In the genomic region with DNA sequence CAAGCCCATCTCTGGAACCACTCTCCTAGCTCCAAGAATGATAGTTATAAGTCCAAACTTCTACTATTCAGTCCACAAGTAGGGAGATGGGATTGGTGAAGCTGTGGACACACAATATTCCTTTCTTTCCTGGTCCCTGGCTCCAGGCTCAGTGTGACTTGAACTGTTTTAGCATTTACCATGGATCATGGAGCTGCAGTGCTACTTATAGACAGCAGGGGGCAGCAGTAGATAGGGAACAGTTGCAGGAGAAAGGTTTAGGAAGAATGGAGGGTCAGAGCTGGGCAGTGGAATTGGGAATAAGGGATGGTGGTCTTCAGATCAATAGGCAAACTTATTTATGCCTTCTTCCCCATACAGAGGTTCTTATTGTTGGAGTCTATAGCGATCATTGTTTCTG, we compare ENCODE assay signal across 8 mouse cellular contexts. TPM values are rescaled to one million over a fixed set of nuclear protein-coding genes. Genes with fewer than 3 reads are reported as not detected.
A peak's percentile ranks its signal among the peaks of the same experiment; 100 is the strongest.
DNase-seq lines count a peak whose midpoint lies in the region; ATAC-seq and TF ChIP-seq lines count a peak whose summit lies in the region.

No protein-coding gene starts in this region.

- H3K4me1 ChIP-seq in hindbrain, embryonic 14.5 days (replicated peaks; ENCODE audit: control insufficient read depth, insufficient read depth, low read length): peaks cover 35% of the 10 kb centered on the region
- H3K4me1 ChIP-seq in hindbrain, embryonic 12.5 days: peaks cover 38% of the 10 kb centered on the region
- H3K4me1 ChIP-seq in ES-E14 (ENCODE audit: control insufficient read depth in 2 of 2, insufficient read depth in 2 of 2, low read length in 2 of 2, poor library complexity in 1 of 2): peaks cover 1 to 5% of the 10 kb centered on the region in 2 experiments; a peak in 2 of 4 replicates
- no peaks in the 10 kb centered on the region; the same call in none of the 2 replicates for H3K4me1 ChIP-seq in cerebellum, adult 2 months (ENCODE audit: control insufficient read depth, insufficient read depth, low read length)

- in situ Hi-C loops in ES-E14 (cut with MboI; ENCODE audit: low sequenced_read_pairs in 2 of 2, unreplicated experiment in 2 of 2): loop anchor here (5.0 to 10.0 kb wide), 3 partner anchors 99 to 239 kb away; a partner anchor contains a TSS

- H3K27me3 ChIP-seq in hindbrain, embryonic 14.5 days (ENCODE audit: control insufficient read depth, insufficient read depth, low read length): no peaks in the 10 kb centered on the region
- no peaks in the 10 kb centered on the region for H3K27me3 ChIP-seq in hindbrain, embryonic 12.5 days
- H3K27me3 ChIP-seq in cerebellum, adult 2 months (ENCODE audit: control insufficient read depth, insufficient read depth, low read length): no peaks in the 10 kb centered on the region

- no peak for ATAC-seq in hindbrain, embryonic 14.5 days (ENCODE audit: low FRiP score)
- no peak for ATAC-seq in hindbrain, embryonic 12.5 days (ENCODE audit: low FRiP score)

- 0 out of 2 replicates have a peak, but pooled peaks cover 5% of the 10 kb centered on the region for H3K36me3 ChIP-seq in hindbrain, embryonic 14.5 days (replicated peaks; ENCODE audit: control insufficient read depth, insufficient read depth)
- no peaks in the 10 kb centered on the region for H3K36me3 ChIP-seq in hindbrain, embryonic 12.5 days
- H3K36me3 ChIP-seq in ES-E14 (ENCODE audit: control insufficient read depth, insufficient read depth, low read length, poor library complexity, severe bottlenecking): no peaks in the 10 kb centered on the region

- peak; percentile 85 for TF ChIP-seq CTCF in cerebellum, adult 2 months (IDR thresholded peaks at IDR 0.05; ENCODE audit: borderline replicate concordance, insufficient read depth, low read depth, low read length)

- no peak overlapping the region for H3K4me2 ChIP-seq in hindbrain, embryonic 14.5 days (replicated peaks)
- H3K4me2 ChIP-seq in hindbrain, embryonic 12.5 days (replicated peaks): no peak overlapping the region

- intact Hi-C loops in gastrocnemius, postnatal 36 days (cut with DNase I): loop anchor here (1.0 to 2.0 kb wide), 2 partner anchors 68 to 105 kb away; no protein-coding TSS in a partner anchor

- H3K9me3 ChIP-seq in hindbrain, embryonic 14.5 days (ENCODE audit: control insufficient read depth, low read length): no peaks in the 10 kb centered on the region
- H3K9me3 ChIP-seq in hindbrain, embryonic 12.5 days (replicated peaks): no peaks in the 10 kb centered on the region
- H3K9me3 ChIP-seq in ES-E14 (ENCODE audit: control insufficient read depth, insufficient read depth, low read depth, low read length): no peaks in the 10 kb centered on the region

- no peak overlapping the region for H3K9ac ChIP-seq in hindbrain, embryonic 14.5 days
- no peak overlapping the region for H3K9ac ChIP-seq in hindbrain, embryonic 12.5 days
- H3K9ac ChIP-seq in ES-E14 (ENCODE audit: insufficient read depth, low read depth, low read length, poor library complexity, severe bottlenecking): no peak overlapping the region

- no peak overlapping the region for H3K4me3 ChIP-seq in hindbrain, embryonic 14.5 days (replicated peaks; ENCODE audit: low read length)
- H3K4me3 ChIP-seq in hindbrain, embryonic 12.5 days: no peak overlapping the region
- H3K4me3 ChIP-seq in ES-E14 (ENCODE audit: insufficient read depth in 1 of 2, low read depth in 1 of 2, low read length in 2 of 2, poor library complexity in 1 of 2, severe bottlenecking in 1 of 2): no peak overlapping the region
- H3K4me3 ChIP-seq in cerebellum, adult 2 months (replicated peaks; ENCODE audit: insufficient read depth, low read depth, low read length): no peak overlapping the region

- 10% methylated on average over 1 of the region's 1 CpGs for WGBS in hindbrain, embryonic 14.5 days
- 0% methylated on average over 1 of the region's 1 CpGs for WGBS in hindbrain, embryonic 12.5 days
- WGBS in cerebellum, adult 2 months: 6% methylated on average over 1 of the region's 1 CpGs

- H3K27ac ChIP-seq in hindbrain, embryonic 14.5 days: no peak overlapping the region
- no peak overlapping the region for H3K27ac ChIP-seq in hindbrain, embryonic 12.5 days
- H3K27ac ChIP-seq in ES-E14 (ENCODE audit: insufficient read depth, low read depth, low read length, poor library complexity, severe bottlenecking): no peak overlapping the region
- no peak overlapping the region for H3K27ac ChIP-seq in cerebellum, adult 2 months (ENCODE audit: insufficient read depth, low read length)

- DNase-seq in hindbrain, embryonic 14.5 days (ENCODE audit: low spot score): peak; percentile 85
- no peak for DNase-seq in ES-E14 (ENCODE audit: low read depth, low spot score)
- DNase-seq in cerebellum, adult 2 months: peak; percentile 82 to 85
- DNase-seq in gastrocnemius, postnatal 36 days: peak; percentile 44 to 51
- peak; percentile 57 to 70 for DNase-seq in layer of hippocampus, postnatal 25 days (ENCODE audit: extremely low spot score in 1 of 2, low spot score in 1 of 2)
- peak; percentile 76 for DNase-seq in naive thymus-derived CD4-positive, alpha-beta T cell, adult 2 months (ENCODE audit: low read depth)
- DNase-seq in thymus, postnatal 14 days: peak; percentile 68

- no peak for TF ChIP-seq POLR2A in cerebellum, adult 2 months (IDR thresholded peaks at IDR 0.05; ENCODE audit: borderline replicate concordance, insufficient read depth, low read length)

TF ChIP-seq in ES-E14, 5 proteins besides CTCF, POLR2A, EP300 and RAD21:
- TF ChIP-seq ZC3H11A (IDR thresholded peaks at IDR 0.05; ENCODE audit: borderline replicate concordance, low read depth, low read length): peak; percentile 59; the same call in 1 of the 2 replicates
- no peak for TF ChIP-seq HCFC1 (IDR thresholded peaks at IDR 0.05; ENCODE audit: borderline replicate concordance, insufficient read depth, low read length)

RNA-seq across cellular contexts. Expression of a gene that starts 1.8 kb away (rescaled TPM):
- polyA plus RNA-seq in hindbrain, embryonic 14.5 days (2014; fragmentation: Nextera tagmentation; extraction: Ambion mirVana): 25.3 and 28.5 TPM in 2 replicates
- 28.7 and 29.4 TPM in 2 replicates for polyA plus RNA-seq in hindbrain, embryonic 12.5 days (2016; fragmentation: Nextera tagmentation; extraction: Ambion mirVana)
- 5.3 and 8.4 TPM in 2 replicates for total RNA-seq in ES-E14 (2012; rRNA removed)
- polyA plus RNA-seq in cerebellum, adult 2 months (2012; rRNA removed): 98.5 and 107 TPM in 2 replicates
- total RNA-seq in gastrocnemius, postnatal 36 days (2021): 10 to 100 TPM; 29.2 to 33.5 TPM
- total RNA-seq in layer of hippocampus, postnatal 25 days (2021): 10 to 100 TPM; 60.8 to 70.2 TPM

RNA-seq across cellular contexts. Expression of a gene that starts 2.1 kb away (rescaled TPM):
- polyA plus RNA-seq in hindbrain, embryonic 14.5 days (2014; fragmentation: Nextera tagmentation; extraction: Ambion mirVana): 39.9 and 48.5 TPM in 2 replicates
- polyA plus RNA-seq in hindbrain, embryonic 12.5 days (2016; fragmentation: Nextera tagmentation; extraction: Ambion mirVana): 39.0 and 41.1 TPM in 2 replicates
- total RNA-seq in ES-E14 (2012; rRNA removed): 3.6 and 5.2 TPM in 2 replicates
- polyA plus RNA-seq in cerebellum, adult 2 months (2012; rRNA removed): 235 and 237 TPM in 2 replicates
- total RNA-seq in gastrocnemius, postnatal 36 days (2021): under 1 TPM; 0.82 to 0.86 TPM
- 100 to 1,000 TPM; 111 to 117 TPM for total RNA-seq in layer of hippocampus, postnatal 25 days (2021)

RNA-seq across cellular contexts. Expression of a gene that starts 42.2 kb away (rescaled TPM):
- polyA plus RNA-seq in hindbrain, embryonic 14.5 days (2014; fragmentation: Nextera tagmentation; extraction: Ambion mirVana): 32.0 and 33.0 TPM in 2 replicates
- polyA plus RNA-seq in hindbrain, embryonic 12.5 days (2016; fragmentation: Nextera tagmentation; extraction: Ambion mirVana): 31.6 and 31.7 TPM in 2 replicates
- total RNA-seq in ES-E14 (2012; rRNA removed): 9.5 and 10.4 TPM in 2 replicates
- 39.0 and 47.1 TPM in 2 replicates for polyA plus RNA-seq in cerebellum, adult 2 months (2012; rRNA removed)
- 10 to 100 TPM; 14.0 to 17.0 TPM for total RNA-seq in gastrocnemius, postnatal 36 days (2021)
- total RNA-seq in layer of hippocampus, postnatal 25 days (2021): 10 to 100 TPM; 54.9 to 73.7 TPM

Comparison
In these comparisons a context has a peak if more than half of its experiments do, and no peak if none do; other contexts are left out.
1. RNA of a gene that starts 2.1 kb away (total RNA-seq): 111 to 117 TPM in layer of hippocampus, postnatal 25 days; 3.6 to 5.2 TPM in ES-E14 and 0.82 to 0.86 TPM in gastrocnemius, postnatal 36 days; every median in the first group is over 10 times any median in the second.